Comparison of ENCODE assay signal across 9 mouse cellular contexts in genomic region chr4:116644326-116644725, GRCm38 (mm10). TPM values are rescaled to one million over a fixed set of nuclear protein-coding genes. Genes with fewer than 3 reads are reported as not detected.
DNase-seq lines count a peak whose midpoint lies in the region; TF ChIP-seq lines count a peak whose summit lies in the region.
"Had no signal": no experiment of that assay in that cellular context is flagged by ENCODE, and none has a peak within 500 bp of the region (broad histone marks: within the 10 kb centered on the region; RNA-seq: fewer than 3 reads in every experiment).

No protein-coding gene starts in this region.

- no peak overlapping the region for H3K27ac ChIP-seq in left cerebral cortex, adult 2 months

- TF ChIP-seq CTCF in left cerebral cortex, adult 2 months (IDR thresholded peaks at IDR 0.05) = peak; percentile 48

- DNase-seq in cerebellum, postnatal 10 days = peak; percentile 36 to 51
- DNase-seq in cerebellum, adult 8-10 months = no peak
- DNase-seq in left cerebral cortex, adult 2 months (ENCODE audit: extremely low spot score in 1 of 2, low spot score in 2 of 2) = no peak
- DNase-seq in left cerebral cortex, adult 8-10 months (ENCODE audit: low spot score in 2 of 2) = no peak
- peak; percentile 6 for DNase-seq in T-cell, adult 2 months (ENCODE audit: low spot score)
- DNase-seq in kidney, postnatal 36 days = peak; percentile 45 to 71
- peak; percentile 63 for DNase-seq in retina, postnatal 1 day
- no peak for DNase-seq in cerebellum, adult 11-12 months

- intact Hi-C loops in left cerebral cortex, adult 2 months (cut with DNase I) = no loop called here

- no peak overlapping the region for H3K4me3 ChIP-seq in left cerebral cortex, adult 2 months
- H3K4me3 ChIP-seq: megakaryocyte, embryonic 14.5 days had no signal

RNA-seq across cellular contexts. Expression of gene Akr1a1, which starts 7.2 kb away (rescaled TPM):
- 100 to 1,000 TPM; 376 to 408 TPM for total RNA-seq in left cerebral cortex, adult 2 months (2021)
- total RNA-seq in left cerebral cortex, adult 8-10 months (2022) = 100 to 1,000 TPM; 426 to 437 (median 430) TPM

RNA-seq across cellular contexts. Expression of gene Nasp, which starts 16.6 kb away (rescaled TPM):
- total RNA-seq in left cerebral cortex, adult 2 months (2021) = 10 to 100 TPM; 32.6 to 34.9 TPM
- total RNA-seq in left cerebral cortex, adult 8-10 months (2022) = 10 to 100 TPM; 26.8 to 28.5 (median 27.2) TPM

RNA-seq across cellular contexts. Expression of gene Prdx1, which starts 41.0 kb away (rescaled TPM):
- total RNA-seq in left cerebral cortex, adult 2 months (2021) = 100 to 1,000 TPM; 136 to 139 TPM
- 100 to 1,000 TPM; 171 to 219 (median 193) TPM for total RNA-seq in left cerebral cortex, adult 8-10 months (2022)

RNA-seq across cellular contexts. Expression of gene Ccdc17, which starts 47.9 kb away (rescaled TPM):
- total RNA-seq in left cerebral cortex, adult 2 months (2021) = 1 to 10 TPM; 5.7 to 6.0 TPM
- total RNA-seq in left cerebral cortex, adult 8-10 months (2022) = 1 to 10 TPM; 5.5 to 8.0 (median 7.1) TPM

Comparison
In these comparisons a context has a peak if more than half of its experiments do, and no peak if none do; other contexts are left out.
1. DNase-seq: peak in cerebellum, postnatal 10 days (2 of 2), T-cell, adult 2 months (single experiment), kidney, postnatal 36 days (2 of 2) and retina, postnatal 1 day (single experiment); none in cerebellum, adult 8-10 months (single experiment), left cerebral cortex, adult 2 months (0 of 2), left cerebral cortex, adult 8-10 months (0 of 2) and cerebellum, adult 11-12 months (single experiment).